Mouse (Mus musculus) central nervous system, embryonic 11.5 days (tissue): ENCODE results near the gene Spata3. TPM values are rescaled to one million over a fixed set of nuclear protein-coding genes. Genes with fewer than 3 reads are reported as not detected.

Experiments used
- polyA plus RNA-seq: library from polyadenylated mRNA; depleted of rRNA; stranded (reverse); fragments of >200 nt; gene quantifications from 2 replicates; pipeline ENCODE4 v1.2.3, GENCODE M21; 2012; rRNA removed

Gene Spata3
- polyA plus RNA-seq, result not detected in 2 replicates

GRCm38 (mm10) chr1:86016516-86016915 lies at the start of gene Spata3:
Gene Spata3, plus strand, starts transcription at chr1:86016816.

GRCm38 (mm10) chr1:86045848-86046805 lies 29.5 kb downstream of the Spata3 start, which contains the start of gene 2810459M11Rik:
Gene 2810459M11Rik, plus strand, starts transcription at chr1:86045863.

DNA sequence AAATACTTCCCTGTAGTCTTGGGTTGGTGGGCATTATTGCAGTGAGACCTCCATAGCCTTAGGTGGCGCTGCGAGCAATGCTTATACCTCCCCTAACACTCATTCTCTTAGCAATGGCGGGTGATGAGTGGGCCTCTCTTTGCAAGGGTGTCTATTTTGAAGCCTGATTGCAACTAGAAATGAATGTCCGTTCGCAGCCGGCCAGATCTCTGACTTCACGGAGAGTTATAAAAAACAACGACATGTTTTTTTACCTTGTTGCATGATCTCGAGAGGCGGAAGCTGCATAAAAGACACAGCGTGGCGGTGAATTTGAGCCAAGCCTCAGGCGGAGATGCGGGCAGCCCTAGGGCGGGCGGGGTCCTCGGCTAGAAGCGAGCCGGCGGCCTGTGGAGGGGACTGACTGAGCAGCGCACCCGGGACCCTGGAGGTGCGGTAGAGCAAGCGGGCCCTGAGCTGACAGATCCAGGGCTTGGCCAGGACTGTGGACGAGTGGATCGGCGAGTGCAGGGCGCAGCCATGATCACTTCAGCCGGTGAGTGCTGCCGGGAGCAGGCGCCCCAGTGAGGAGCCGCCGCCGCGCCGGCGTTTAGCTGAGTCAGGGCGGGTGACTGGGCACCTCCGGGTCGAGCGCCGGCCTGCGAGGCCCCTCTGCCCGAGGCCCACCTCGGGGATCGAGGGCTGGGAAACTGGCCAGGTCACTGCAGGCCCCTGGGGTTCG lies 47.8 kb downstream of the Spata3 start, which contains the start of gene Psmd1:
TSS of gene Psmd1 (plus strand) at position 117 of the 721 bp plus-strand sequence.

Other genes with a start within 250 kb of the Spata3 start
- gene A630001G21Rik, start 238.2 kb upstream of the Spata3 start, polyA plus RNA-seq, result 2.2 and 2.5 TPM in 2 replicates
- 66.5 and 85.3 TPM in 2 replicates for gene Cab39, start 223.4 kb upstream of the Spata3 start, polyA plus RNA-seq
- gene Itm2c, start 122.5 kb upstream of the Spata3 start, polyA plus RNA-seq, result 86.2 and 112 TPM in 2 replicates
- gene 4933407L21Rik, start 88.3 kb upstream of the Spata3 start, polyA plus RNA-seq, result 1.1 and 1.5 TPM in 2 replicates
- 0.01 TPM in 2 replicates for gene Gpr55, start 55.8 kb upstream of the Spata3 start, polyA plus RNA-seq
- gene 2810459M11Rik, start 29.0 kb downstream of the Spata3 start, polyA plus RNA-seq, result 0.53 and 1.3 TPM in 2 replicates
- gene Psmd1, start 47.6 kb downstream of the Spata3 start, polyA plus RNA-seq, result 112 and 125 TPM in 2 replicates
- gene Htr2b, start 95.2 kb downstream of the Spata3 start, polyA plus RNA-seq, result not detected in 2 replicates
- gene Gm21972, start 116.8 kb downstream of the Spata3 start, polyA plus RNA-seq, result 1.2 and 3.4 TPM in 2 replicates
- gene Armc9, start 138.0 kb downstream of the Spata3 start, polyA plus RNA-seq, result 20.2 and 23.9 TPM in 2 replicates